11 mouse cellular contexts compared by ENCODE assay signal in the genomic region with DNA sequence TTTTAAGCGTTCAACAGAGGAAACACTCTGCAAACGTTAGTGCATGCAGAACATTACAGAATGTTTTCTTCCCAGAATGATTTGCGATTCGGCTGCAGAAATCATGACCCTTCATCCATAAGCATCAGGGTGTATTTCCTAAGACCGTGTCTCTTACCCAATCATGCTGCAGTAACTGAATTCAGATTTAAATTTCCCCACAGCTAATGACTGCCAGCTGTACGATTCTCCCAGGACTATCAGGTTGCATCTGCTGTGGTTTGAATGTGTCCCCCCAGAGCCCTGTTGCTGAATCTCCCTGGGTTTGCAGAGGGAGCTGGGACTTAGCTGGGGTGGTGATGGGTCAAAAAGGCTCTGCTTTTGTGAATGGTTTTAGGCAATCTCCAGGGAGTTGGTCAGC. TPM values are rescaled to one million over a fixed set of nuclear protein-coding genes. Genes with fewer than 3 reads are reported as not detected.
A peak's percentile ranks its signal among the peaks of the same experiment; 100 is the strongest.
DNase-seq lines count a peak whose midpoint lies in the region; ATAC-seq and TF ChIP-seq lines count a peak whose summit lies in the region.
"Had no signal": no experiment of that assay in that cellular context is flagged by ENCODE, and none has a peak within 500 bp of the region (broad histone marks: within the 10 kb centered on the region; RNA-seq: fewer than 3 reads in every experiment).

No protein-coding gene starts in this region.

- H3K27me3 ChIP-seq in neural tube, embryonic 13.5 days = peaks cover 3% of the 10 kb centered on the region; the same call in 1 of the 2 replicates
- H3K27me3 ChIP-seq in kidney, embryonic 14.5 days (ENCODE audit: control insufficient read depth, insufficient read depth, low read length) = 0 out of 2 replicates have a peak, but pooled peaks cover 2% of the 10 kb centered on the region

- H3K4me1 ChIP-seq in neural tube, embryonic 13.5 days (replicated peaks) = peaks cover 31% of the 10 kb centered on the region
- H3K4me1 ChIP-seq in kidney, embryonic 14.5 days (ENCODE audit: control insufficient read depth, insufficient read depth, low read length) = peaks cover 1% of the 10 kb centered on the region; the same call in 1 of the 2 replicates

- intact Hi-C loops in left cerebral cortex, adult 2 months (cut with DNase I) = no loop called here
- intact Hi-C loops in left cerebral cortex, postnatal 14 days (cut with DNase I) = no loop called here

- H3K9ac ChIP-seq in neural tube, embryonic 13.5 days = 0 out of 2 replicates have a peak overlapping the region, but pooled peaks have one; percentile 22
- H3K9ac ChIP-seq in kidney, embryonic 14.5 days (ENCODE audit: low read depth, low read length) = no peak overlapping the region
- H3K9ac ChIP-seq: limb, embryonic 15.5 days had no signal

- ATAC-seq in neural tube, embryonic 13.5 days (ENCODE audit: low read depth) = no peak
- no peak for ATAC-seq in kidney, embryonic 14.5 days (ENCODE audit: low FRiP score, low TSS enrichment)
- no peak for ATAC-seq in activated CD4-positive, CD25-positive, alpha-beta regulatory T cell, adult 4 months

- 21% methylated on average over 6 of the region's 6 CpGs for WGBS in neural tube, embryonic 13.5 days
- 25% methylated on average over 6 of the region's 6 CpGs for WGBS in kidney, embryonic 14.5 days

- TF ChIP-seq CTCF in left cerebral cortex, adult 2 months (IDR thresholded peaks at IDR 0.05) = no peak

- no peak for DNase-seq in left cerebral cortex, adult 2 months (ENCODE audit: extremely low spot score in 1 of 2, low spot score in 2 of 2)
- no peak for DNase-seq in left cerebral cortex, postnatal 14 days (ENCODE audit: low spot score in 2 of 2)
- DNase-seq in embryo, embryonic 10 days (ENCODE audit: low spot score) = peak; percentile 73
- DNase-seq in forelimb bud, embryonic 11.5 days (ENCODE audit: low read depth, low spot score) = peak; percentile 72
- DNase-seq in layer of hippocampus, postnatal 10 days (ENCODE audit: low spot score in 2 of 2) = no peak
- DNase-seq: kidney, postnatal 10 days had no signal

- no peak overlapping the region for H3K4me3 ChIP-seq in left cerebral cortex, adult 2 months
- H3K4me3 ChIP-seq in neural tube, embryonic 13.5 days = no peak overlapping the region
- H3K4me3 ChIP-seq in kidney, embryonic 14.5 days (ENCODE audit: low read length) = no peak overlapping the region
- H3K4me3 ChIP-seq: limb, embryonic 15.5 days; megakaryocyte, embryonic 14.5 days had no signal

- peaks cover 5% of the 10 kb centered on the region; the same call in 1 of the 2 replicates for H3K9me3 ChIP-seq in neural tube, embryonic 13.5 days
- peaks cover 3% of the 10 kb centered on the region; the same call in 1 of the 2 replicates for H3K9me3 ChIP-seq in kidney, embryonic 14.5 days (ENCODE audit: control insufficient read depth, low read length)
- H3K9me3 ChIP-seq: limb, embryonic 15.5 days had no signal

- peak overlapping the region; percentile 64 for H3K27ac ChIP-seq in left cerebral cortex, adult 2 months
- H3K27ac ChIP-seq in neural tube, embryonic 13.5 days (replicated peaks) = 0 out of 2 replicates have a peak overlapping the region, but pooled peaks have one; percentile 49
- no peak overlapping the region for H3K27ac ChIP-seq in kidney, embryonic 14.5 days (ENCODE audit: low read depth, low read length)
- H3K27ac ChIP-seq: limb, embryonic 15.5 days had no signal

- peak overlapping the region; percentile 21; the same call in 1 of the 2 replicates for H3K4me2 ChIP-seq in neural tube, embryonic 13.5 days
- no peak overlapping the region for H3K4me2 ChIP-seq in kidney, embryonic 14.5 days (replicated peaks; ENCODE audit: low read depth, low read length)
- H3K4me2 ChIP-seq: limb, embryonic 15.5 days had no signal

- no peaks in the 10 kb centered on the region for H3K36me3 ChIP-seq in neural tube, embryonic 13.5 days
- H3K36me3 ChIP-seq in kidney, embryonic 14.5 days (ENCODE audit: control insufficient read depth, insufficient read depth, low read length) = no peaks in the 10 kb centered on the region
- H3K36me3 ChIP-seq: limb, embryonic 15.5 days had no signal

RNA-seq across cellular contexts. Expression of a gene that starts 5.4 kb away (rescaled TPM):
- total RNA-seq in left cerebral cortex, adult 2 months (2021) = 10 to 100 TPM; 16.6 to 17.4 TPM
- total RNA-seq in left cerebral cortex, postnatal 14 days (2021) = 10 to 100 TPM; 14.0 to 15.8 TPM
- 7.9 TPM in 2 replicates for polyA plus RNA-seq in neural tube, embryonic 13.5 days (2015; fragmentation: Nextera tagmentation; extraction: Ambion mirVana)
- polyA plus RNA-seq in kidney, embryonic 14.5 days (2014; fragmentation: Nextera tagmentation; extraction: Ambion mirVana) = 9.0 and 12.5 TPM in 2 replicates
- 10 to 100 TPM; 12.1 to 14.1 TPM for total RNA-seq in layer of hippocampus, postnatal 10 days (2021)
- 1 to 10 TPM; 6.4 to 7.9 TPM for polyA plus RNA-seq in activated CD4-positive, CD25-positive, alpha-beta regulatory T cell, adult 4 months (2017; shearing (Covaris generic))

RNA-seq across cellular contexts. Expression of a gene that starts 20.3 kb away (rescaled TPM):
- total RNA-seq in left cerebral cortex, adult 2 months (2021) = under 1 TPM; 0.29 to 0.51 TPM
- under 1 TPM; 0.21 to 0.22 TPM for total RNA-seq in left cerebral cortex, postnatal 14 days (2021)
- 2.3 and 2.6 TPM in 2 replicates for polyA plus RNA-seq in neural tube, embryonic 13.5 days (2015; fragmentation: Nextera tagmentation; extraction: Ambion mirVana)
- 14.6 and 15.3 TPM in 2 replicates for polyA plus RNA-seq in kidney, embryonic 14.5 days (2014; fragmentation: Nextera tagmentation; extraction: Ambion mirVana)
- under 1 TPM; 0.32 to 0.42 TPM for total RNA-seq in layer of hippocampus, postnatal 10 days (2021)
- polyA plus RNA-seq in activated CD4-positive, CD25-positive, alpha-beta regulatory T cell, adult 4 months (2017; shearing (Covaris generic)) = under 1 TPM in 1 of 2 experiments, not detected in 1; 0.36 TPM

Comparison
In these comparisons a context has a peak if more than half of its experiments do, and no peak if none do; other contexts are left out.
1. DNase-seq: peak in embryo, embryonic 10 days (single experiment) and forelimb bud, embryonic 11.5 days (single experiment); none in left cerebral cortex, adult 2 months (0 of 2), left cerebral cortex, postnatal 14 days (0 of 2) and layer of hippocampus, postnatal 10 days (0 of 2).